Mouse (Mus musculus): ENCODE measurements at regions not wholly inside any gene's neighbourhood (a gene's known extent, or its start where the extent isn't known, plus 50 kb on each side); places are given as distances from the start of the nearest gene placed in this dataset.

DNA sequence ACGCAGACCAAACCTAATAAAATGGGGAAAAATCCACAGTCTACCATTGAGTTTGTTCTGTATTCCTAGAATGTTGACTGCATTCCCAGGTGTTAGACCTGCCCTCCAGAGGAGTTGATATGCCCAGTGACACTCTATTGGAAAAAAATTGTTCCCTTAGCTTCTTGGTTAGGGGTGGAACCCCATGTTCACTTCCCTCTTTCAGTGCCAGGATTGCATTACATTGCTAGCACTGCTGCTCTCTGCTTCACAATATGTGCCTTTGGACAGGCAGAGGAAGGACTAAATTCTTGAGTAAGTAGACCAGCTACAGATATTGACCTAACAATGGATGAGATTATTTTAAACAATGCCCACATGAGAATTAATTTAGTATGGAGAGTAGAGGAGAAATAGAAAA, 607.3 kb upstream of the Nr5a2 start:
- DNase-seq (ENCODE audit: low spot score), result no peak

DNA sequence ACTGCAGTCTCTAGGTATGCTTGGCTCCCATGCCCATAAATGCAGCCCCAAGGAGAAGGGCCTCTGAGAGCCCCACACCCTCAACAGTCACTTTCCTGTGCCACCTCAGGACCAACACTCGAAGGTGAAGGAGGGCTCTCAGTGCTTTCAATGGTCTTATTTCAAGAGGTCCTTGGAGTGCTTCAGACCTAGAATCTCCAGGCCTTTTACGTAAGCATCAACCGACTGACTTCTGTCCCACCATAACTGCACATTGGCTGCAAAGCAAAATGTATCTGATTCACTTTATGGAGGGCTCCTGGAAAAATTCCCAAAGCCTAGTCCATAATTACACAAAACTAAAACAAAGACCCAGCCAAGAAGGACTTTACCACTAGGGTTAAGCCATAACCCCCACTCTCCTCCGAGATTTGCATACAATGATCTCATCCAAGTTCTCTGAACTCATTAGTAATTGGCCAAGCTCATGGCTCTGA, 605.4 kb upstream of the Nr5a2 start:
- DNase-seq (ENCODE audit: low spot score), result no peak

DNA sequence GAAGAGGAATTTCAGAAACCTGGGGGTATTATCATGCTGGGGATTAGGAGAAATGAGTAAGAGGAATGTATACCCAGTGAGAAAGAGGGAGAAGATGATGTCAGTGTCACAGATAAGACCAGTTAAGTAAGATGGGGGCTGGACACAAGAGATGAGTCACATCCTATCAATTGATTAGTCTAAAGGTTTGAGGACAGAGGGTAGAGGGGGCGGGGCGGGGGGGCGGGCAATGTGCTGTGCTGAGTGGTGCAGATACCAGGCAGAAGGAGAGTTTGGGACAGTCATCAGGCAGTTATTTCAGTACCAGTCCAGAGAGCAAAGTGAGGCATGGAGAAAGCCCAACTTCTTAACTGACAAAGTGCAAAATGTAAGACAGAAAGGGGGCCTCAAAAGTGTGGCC, 601.4 kb upstream of the Nr5a2 start:
- no peak for DNase-seq (ENCODE audit: low spot score)

DNA sequence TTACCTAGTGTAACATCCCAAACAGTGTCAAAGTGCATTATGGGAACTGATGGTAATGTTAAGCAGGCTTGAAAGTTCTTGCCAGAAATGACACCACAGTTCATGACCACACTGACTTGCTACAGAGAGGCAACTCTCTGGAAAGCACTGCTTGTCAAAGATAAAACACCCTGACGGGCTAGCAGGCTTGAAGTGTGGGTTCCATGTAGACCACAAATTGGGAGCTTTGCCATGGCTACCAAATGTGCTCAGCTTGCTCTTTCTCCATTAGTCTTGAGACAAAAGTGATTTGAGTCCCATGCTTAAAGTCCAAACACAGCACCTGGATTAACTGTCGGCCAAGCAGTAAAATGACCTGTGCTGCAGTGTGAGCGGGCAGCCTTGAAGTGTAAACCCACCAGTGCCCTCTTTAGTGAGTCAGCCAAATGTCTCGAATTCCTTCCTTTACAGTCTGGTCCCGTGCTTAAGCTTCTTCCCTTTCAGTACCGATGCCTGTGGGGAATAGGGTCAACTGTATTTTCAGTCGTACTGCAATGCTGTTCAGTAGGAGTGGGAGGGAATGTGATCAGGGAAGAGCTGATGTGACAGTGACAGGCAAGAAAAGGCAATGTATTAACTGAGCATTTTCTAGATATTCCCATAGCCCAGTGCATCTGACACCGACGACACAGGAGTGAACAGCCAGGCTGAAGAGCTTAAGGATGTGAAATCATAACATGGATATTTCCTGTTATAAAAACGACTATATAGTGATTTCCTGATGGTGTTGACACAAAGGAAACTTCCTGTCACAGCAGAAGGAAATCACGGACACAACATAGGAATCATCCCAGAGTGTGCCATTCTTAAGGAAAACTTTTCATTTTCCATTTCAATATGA, 600.4 kb upstream of the Nr5a2 start:
- DNase-seq (ENCODE audit: low spot score), result no peak

DNA sequence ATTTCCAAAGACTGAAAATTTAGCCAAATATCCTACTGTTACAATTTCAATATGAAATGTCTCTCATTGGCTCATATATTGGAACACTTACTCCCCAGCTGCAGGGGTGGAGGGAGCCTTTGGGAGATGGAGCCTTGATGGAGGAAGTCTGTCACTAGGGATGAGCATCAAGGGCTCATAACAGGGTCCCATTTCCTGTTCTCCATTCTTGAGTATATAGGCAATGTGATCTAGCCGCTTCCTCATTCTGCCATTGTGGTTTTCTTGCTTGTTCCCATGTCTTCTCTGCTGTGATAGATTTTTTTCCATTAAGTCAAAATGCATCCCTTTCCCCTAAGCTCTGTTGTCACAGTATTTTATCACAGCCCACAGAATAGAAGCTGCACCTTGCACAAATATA, 589.4 kb upstream of the Nr5a2 start:
- DNase-seq (ENCODE audit: low spot score), result no peak

DNA sequence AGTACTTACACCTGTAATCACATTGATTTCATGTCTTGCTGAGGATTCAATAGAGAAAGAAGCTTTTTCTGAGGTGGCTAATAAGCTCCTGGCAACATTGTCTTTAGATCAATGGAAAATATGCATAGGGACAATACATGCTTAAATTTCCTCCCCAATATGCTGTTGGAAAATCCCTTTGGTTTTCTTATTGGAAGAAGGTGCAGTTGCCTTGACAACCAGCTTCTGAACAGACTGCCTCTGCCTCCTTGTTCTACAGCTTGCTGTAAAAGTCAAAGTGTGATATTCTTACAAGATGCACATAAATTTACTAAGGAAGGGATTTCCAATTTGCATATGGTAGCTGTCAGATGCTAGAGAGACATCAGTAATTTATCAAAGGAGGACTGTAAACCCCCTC, 585.4 kb upstream of the Nr5a2 start:
- DNase-seq (ENCODE audit: low spot score), result no peak

DNA sequence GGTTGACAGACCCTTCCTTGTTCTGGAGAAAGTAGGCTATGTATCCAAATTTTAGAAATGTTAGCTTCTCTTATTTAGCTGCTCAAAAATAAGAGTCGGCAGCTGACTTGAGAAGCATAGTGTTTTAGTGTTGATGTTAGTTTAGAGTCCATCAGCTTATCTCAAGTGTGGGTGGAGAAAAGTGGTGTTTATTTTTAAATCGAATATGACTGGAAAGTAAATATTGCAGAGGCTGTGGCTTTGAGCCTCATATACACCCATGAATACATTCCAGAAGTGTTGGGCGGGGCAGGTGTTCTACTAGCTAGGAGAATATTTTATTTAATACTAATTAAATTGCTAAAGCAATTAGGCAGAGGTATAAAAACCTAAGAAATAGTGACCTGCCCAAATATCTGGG, 583.6 kb upstream of the Nr5a2 start:
- no peak for DNase-seq (ENCODE audit: low spot score)

DNA sequence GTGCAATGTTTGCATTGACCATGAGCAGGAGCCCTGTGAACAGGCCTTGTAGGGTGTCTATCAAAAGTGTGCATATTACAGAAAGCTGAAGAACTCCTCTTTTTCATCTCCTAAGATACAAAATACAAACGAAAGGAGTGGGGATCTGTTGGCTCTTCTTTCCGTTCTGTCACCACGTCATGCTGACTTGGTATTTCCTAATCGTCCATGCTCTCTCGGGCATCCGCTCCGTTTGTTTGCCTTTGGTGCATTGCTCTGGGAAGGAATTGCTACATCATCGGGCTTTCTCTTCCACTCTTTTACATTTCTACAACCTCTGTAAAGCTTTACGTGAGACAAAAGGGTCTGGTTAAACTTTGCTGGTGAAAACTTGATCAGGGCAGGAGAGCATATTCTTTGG, 581.2 kb upstream of the Nr5a2 start:
- no peak for DNase-seq (ENCODE audit: low spot score)

DNA sequence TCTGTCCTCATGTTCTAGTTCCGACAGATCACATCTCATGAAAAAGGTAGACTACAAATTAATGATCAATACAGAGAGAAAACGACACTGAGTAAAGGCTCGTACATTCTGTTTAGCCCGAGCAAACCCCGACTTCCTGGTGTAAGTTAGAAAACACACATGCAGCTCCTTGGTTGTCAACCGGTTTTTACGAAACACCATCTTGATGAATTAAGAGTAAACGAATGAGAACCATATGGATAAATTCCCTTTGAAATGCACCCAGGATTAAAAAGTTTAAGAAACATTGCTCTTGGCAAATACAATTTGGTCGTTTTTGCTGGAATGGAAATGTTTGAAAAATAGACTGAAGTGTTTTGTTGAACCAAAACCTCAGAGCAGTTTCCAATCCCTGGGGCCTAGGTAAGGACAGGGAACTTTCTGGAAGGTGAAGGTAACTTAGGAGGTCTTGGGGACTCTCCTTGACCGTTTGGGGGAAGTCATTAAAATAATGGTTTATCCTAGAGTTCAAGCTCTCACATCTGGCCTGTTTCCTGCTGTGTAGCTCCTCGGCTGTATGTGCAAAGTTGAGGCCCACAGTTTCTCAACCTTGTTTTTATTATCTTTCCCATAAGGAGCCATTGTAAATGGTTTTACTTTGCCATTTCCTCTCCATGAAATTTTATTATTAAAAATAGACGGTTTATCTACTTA, 579.3 kb upstream of the Nr5a2 start:
- DNase-seq (ENCODE audit: low spot score), result peak; percentile 24

DNA sequence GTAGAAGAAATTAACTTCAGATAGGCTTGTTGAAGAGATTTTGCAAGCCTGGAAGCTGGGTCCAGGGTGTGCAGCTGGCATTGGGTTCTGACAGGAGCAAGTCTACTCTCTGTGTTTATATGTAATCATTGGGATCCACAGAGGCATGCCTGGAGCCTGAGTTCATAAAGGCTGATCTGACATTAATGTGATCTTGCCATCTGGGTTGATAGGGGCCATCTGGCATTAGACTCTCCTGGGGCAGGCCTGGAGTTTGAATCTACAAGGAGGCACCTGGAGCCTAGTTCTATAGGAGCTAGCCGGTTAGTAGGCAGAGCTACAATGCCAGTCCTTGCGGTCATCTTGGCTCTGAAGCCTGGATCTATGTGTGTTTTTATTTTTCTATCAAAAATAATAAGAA, 554.5 kb upstream of the Nr5a2 start:
- no peak for DNase-seq (ENCODE audit: low spot score)

DNA sequence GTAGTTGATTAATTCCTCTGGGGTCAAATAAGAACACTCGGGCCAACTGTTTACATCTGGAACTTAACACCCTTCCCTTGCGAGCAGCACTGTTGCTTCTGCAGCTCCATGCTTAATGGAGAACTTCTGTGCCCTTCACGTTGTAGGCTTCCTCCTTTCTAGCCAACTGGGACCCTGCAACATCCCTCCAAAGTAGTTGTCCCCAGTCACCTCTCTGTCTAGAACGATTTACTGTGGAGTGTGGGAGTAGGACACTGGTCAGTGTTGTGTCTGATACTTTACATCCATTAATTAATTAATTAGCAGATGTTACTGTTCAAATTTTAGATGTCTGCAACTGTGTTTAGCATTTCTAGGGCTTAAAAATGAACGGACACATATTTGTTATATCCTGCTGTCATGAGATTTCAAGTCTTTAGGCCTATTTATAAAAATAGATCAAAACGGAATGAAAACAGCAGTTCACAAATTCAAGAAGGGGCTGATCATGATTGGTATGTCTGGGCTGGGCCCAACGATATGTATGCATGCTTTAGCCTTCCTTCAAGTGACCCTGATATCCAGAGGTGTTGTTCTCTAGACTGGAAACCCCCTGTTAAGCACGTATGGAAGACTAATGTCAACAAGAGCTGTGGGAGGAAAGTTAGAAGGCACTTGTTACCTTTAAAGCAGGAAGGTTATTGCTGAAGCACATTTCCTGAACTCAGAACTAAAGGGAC, 543.6 kb upstream of the Nr5a2 start:
- no peak for DNase-seq (ENCODE audit: low spot score)

DNA sequence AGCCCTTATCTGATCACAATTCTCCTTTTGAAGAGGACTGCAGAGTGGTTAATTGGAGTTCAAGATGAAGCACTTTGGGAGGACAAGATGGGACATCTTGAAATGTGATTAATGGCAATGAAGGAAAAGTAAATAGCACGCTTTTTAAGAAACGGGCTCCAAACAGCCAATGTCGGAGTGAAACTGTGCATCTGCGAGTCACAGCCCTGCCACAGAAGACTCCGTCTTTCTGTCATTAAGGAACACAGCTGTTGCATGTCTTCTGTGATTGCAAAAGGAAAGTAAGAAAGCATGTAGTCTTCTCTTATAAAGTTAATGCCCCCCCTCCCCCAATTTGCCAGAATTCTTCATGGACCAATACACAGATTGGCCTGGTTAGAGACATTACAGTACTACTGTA, 528.0 kb upstream of the Nr5a2 start:
- no peak for DNase-seq (ENCODE audit: low spot score)

DNA sequence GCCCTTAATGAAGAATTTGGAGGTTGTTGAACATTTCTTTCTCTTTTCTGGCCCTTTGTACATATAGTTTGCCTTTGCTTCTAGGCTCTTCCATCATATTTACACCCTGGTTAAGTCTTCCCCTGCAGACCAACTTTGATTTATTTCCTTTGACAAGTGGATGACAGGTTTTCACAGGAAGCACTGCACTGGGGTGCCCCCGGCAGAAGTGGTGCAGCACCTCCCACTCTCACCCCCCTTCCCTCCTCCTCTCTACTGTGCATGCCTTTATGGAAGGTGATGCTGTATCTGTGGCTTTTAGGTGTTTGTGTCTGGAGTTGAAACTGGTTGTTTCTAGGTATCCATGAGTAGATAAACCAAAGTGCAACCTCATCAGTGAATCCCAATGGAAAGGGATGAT, 518.2 kb upstream of the Nr5a2 start:
- DNase-seq (ENCODE audit: low spot score), result no peak

DNA sequence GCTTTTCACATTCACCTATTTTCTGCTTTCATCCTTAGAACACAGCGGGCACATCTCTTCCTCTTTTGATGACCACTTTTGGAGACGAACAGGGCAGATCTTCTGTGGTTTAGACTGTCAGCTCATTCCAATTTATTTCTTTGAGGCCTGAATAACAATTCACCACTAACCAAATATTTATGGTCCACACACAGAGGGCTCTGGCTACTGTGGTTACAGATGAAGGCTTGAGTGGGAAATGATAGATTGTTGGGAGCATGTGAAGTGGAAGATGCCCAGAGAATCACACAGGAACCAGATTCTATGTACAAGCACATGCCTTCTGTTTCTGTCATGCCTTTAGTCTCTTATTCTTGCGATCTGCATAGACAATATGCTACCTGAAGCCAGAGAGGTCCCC, 517.0 kb upstream of the Nr5a2 start:
- DNase-seq (ENCODE audit: low spot score), result no peak

DNA sequence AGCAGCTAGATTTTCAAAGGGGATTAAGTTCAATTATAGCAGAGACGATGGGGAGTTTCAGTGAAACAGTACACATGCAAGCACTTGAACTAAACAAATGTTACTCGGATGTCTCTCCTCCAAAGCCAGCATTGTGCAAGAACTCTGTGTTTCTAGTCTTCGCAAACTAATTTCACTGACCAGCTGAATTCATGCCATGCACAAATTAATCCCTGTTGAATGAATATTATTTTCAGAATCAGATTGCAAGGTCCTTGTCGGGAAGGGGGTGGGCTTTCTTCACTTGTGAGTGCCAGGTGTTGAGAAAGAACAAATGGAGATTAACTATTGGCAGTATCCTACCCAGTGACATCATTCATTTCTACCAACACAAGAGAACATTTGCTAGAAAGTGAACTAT, 514.6 kb upstream of the Nr5a2 start:
- DNase-seq (ENCODE audit: low spot score), result no peak

DNA sequence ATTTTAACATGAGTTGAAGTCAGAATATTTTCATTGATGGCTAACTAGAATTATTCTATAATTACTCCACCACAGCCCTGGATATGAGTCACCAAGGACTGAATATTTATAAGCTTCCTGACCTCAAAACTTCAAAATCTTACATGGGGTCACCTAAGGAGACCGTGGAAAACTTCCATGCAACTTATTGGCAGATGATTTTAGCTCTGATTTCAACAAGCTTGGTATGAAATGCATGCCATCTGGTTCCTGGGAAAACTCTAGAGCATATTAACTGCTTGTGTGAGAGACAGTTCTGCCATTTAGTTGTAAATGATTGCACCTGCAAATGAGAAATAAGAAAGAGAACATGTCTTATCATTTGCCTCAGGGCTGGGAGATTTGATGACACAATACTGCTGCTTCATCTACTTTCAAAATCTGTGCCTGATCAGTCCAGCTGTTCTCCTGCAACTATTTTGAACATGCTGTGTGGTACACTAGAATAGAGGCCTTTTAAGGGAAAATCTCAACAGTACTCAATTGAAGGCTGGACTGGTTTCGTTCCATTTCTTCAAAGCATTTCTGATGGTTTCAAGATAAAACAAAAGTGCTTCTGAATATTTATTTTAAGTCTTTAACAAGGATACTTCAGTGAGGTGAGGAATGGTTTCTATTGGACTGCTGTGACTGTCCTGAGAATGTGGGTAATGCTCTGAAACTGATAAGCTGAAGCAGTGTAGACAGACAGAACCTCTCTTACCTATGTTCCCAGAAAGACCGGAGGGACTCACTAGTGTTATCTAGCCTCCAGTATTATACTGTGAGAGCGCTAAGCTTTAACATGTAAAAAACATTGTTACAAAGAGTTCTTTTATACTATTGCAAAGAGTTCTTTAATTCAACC, 513.8 kb upstream of the Nr5a2 start:
- DNase-seq (ENCODE audit: low spot score), result no peak

DNA sequence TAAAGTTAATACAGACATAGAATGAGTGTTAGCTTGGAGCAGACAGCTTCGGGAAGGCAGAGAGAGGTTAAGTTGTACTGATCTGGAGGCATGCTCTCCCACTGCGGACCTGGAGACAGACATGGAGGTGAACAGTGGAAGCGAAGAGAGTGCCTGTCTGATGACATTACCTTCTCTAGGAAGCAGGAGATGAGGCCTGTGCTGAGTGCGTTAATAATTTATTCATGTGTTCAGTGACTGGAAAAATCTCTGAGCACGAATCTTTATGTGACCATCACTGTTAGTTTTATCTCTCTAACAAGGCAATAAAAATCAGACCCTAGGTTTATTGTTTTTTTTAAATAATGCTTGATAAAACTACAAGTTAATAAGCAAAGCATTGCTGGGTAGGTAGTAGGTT, 504.7 kb upstream of the Nr5a2 start:
- DNase-seq (ENCODE audit: low spot score), result no peak

DNA sequence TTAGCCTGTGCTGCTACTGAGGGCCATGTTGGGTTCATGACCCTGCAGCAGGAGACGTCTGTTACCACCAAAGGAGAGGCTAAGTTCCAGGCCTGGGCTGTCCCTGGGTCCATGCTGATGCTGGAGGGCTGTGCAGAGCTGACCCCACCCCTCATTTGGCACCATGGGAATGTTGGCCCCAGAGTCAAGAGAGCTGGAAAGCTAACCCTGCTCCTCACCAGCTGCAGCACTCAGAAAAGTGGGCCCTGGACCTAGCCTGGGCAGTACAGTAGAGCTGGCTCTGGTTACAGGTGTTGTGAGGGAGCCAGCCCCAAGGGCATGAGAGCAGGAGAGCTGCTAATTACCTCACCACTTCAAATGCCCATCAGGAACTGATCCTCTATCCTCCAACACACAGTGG, 500.9 kb upstream of the Nr5a2 start:
- DNase-seq (ENCODE audit: low spot score), result no peak

DNA sequence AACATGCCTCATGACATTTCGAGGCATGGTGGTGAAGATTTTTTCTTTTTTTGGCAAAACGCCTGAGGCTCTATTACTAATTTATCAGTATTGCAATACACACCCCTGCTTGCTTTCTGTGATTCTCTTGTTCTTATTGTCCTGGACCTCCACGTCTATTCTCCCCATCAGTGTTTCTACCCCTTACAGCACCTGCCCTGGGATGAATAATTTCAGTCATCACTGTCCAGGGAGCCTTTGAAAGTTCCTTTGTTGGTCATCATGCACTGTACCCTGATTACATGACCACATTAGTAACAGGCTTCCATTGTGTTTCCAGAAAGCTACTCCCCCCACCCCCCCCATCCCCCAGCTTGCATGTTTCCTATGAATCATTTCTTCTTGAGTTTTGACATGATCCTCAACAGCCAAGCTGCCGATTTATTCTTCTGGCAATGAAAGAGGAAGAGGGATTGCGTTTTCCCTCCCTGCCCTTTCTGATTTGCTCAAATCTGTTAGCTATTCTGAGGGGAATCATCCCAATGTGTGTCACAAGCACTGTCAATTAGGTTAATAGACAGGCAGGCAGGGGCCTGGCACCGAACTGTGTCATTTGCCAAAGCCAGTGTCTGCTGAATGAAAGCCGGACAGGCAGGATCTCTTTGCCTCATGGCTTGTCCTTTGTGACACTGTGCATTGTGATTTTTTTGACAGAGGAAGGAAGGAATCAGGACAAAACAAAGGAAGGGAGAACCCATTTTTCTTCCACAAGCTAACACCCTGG, 493.4 kb upstream of the Nr5a2 start:
- peak; percentile 23 for DNase-seq (ENCODE audit: low spot score)

DNA sequence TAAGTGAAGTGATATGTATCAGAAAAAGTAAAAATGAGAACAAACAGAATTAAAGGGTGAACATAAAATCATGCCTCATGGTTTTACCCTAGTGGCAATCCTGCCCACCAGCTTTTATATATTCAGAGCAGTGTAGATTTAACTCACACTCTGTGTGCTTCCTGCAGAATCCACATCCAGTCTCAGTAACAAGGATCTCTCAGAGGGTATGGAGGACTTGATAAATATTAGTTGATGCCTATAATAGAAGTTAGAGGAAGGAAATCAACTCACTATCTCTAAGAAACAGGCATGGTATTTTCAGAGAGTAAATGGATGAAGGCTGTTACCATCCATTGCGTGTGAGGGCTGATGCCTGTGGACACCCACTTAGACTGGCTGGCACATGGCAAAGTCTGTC, 492.5 kb upstream of the Nr5a2 start:
- no peak for DNase-seq (ENCODE audit: low spot score)

DNA sequence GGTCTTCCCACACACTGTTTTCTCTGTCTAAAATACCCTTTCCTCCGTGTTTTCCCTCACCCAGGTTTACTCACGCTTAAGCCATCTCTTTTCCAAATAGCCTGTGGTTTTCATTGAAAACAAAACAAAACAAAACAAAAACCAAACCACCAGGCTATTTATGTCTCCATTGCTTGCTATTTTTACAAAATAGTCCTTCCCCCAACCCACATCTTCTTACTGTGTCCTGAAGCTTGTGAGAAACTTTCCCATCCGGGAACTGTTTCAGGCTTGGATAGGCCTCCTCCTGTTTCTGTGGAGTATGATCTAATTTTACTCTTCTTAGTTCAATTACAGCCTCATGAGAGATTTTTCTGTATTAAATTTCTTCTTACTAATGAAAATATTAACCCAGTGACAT, 486.2 kb upstream of the Nr5a2 start:
- DNase-seq (ENCODE audit: low spot score), result no peak

Data from embryo, embryonic 10.5 days (tissue).